Mouse (Mus musculus): ENCODE results near the gene Ccdc153. TPM values are rescaled to one million over a fixed set of nuclear protein-coding genes. Genes with fewer than 3 reads are reported as not detected.

Gene Ccdc153
- polyA plus RNA-seq, 1 experiment = not detected

GRCm38 (mm10) chr9:44288076-44288958 is 47.8 kb downstream of the Ccdc153 start, which contains the start of gene Abcg4:
Abcg4 (minus strand) TSS chr9:44288615.
- Histone ChIP-seq H3K4me1 (ENCODE audit: control insufficient read depth, insufficient read depth, low read length) (peaks cover 14% of the 10 kb centered on the region), H3K27ac (ENCODE audit: insufficient read depth, low read depth, low read length) (peak within 1 kb of the TSS; percentile 57), H3K4me3 (ENCODE audit: insufficient read depth, low read depth, low read length) (peak within 1 kb of the TSS; percentile 93)
- WGBS = under 1% methylated on average over 38 of the region's 38 CpGs
- TF ChIP-seq CTCF (IDR thresholded peaks at IDR 0.05; ENCODE audit: insufficient read depth, low read depth, low read length) (no peak), POLR2A (IDR thresholded peaks at IDR 0.05; ENCODE audit: insufficient read depth, low read depth, low read length) (no peak)

GRCm38 (mm10) chr9:44288959-44289291 is 48.4 kb downstream of the Ccdc153 start:
- H3K4me1 ChIP-seq (ENCODE audit: control insufficient read depth, insufficient read depth, low read length) = peaks cover 14% of the 10 kb centered on the region
- no peak overlapping the region for H3K4me3 ChIP-seq (ENCODE audit: insufficient read depth, low read depth, low read length)
- TF ChIP-seq POLR2A (IDR thresholded peaks at IDR 0.05; ENCODE audit: insufficient read depth, low read depth, low read length) (no peak), CTCF (IDR thresholded peaks at IDR 0.05; ENCODE audit: insufficient read depth, low read depth, low read length) (no peak)
- H3K27ac ChIP-seq (ENCODE audit: insufficient read depth, low read depth, low read length) = 0 out of 2 replicates have a peak overlapping the region, but pooled peaks have one; percentile 5
- WGBS = 9% methylated on average over 11 of the region's 11 CpGs

GRCm38 (mm10) chr9:44292490-44292889 is 52.0 kb downstream of the Ccdc153 start:
- H3K27ac ChIP-seq (ENCODE audit: insufficient read depth, low read depth, low read length) = no peak overlapping the region
- no peak for TF ChIP-seq CTCF (IDR thresholded peaks at IDR 0.05; ENCODE audit: insufficient read depth, low read depth, low read length)
- TF ChIP-seq POLR2A (IDR thresholded peaks at IDR 0.05; ENCODE audit: insufficient read depth, low read depth, low read length) = no peak
- peaks cover 5% of the 10 kb centered on the region for H3K4me1 ChIP-seq (ENCODE audit: control insufficient read depth, insufficient read depth, low read length)
- H3K4me3 ChIP-seq (ENCODE audit: insufficient read depth, low read depth, low read length) = no peak overlapping the region
- 65% methylated on average over 3 of the region's 3 CpGs for WGBS

Other genes with a start within 250 kb of the Ccdc153 start
- gene Thy1, start 197.3 kb upstream of the Ccdc153 start, polyA plus RNA-seq (2012; ENCODE audit: insufficient read depth, insufficient read length, low replicate concordance, missing spikeins) = 767 and 807 TPM in 2 replicates
- gene Usp2, start 173.7 kb upstream of the Ccdc153 start, polyA plus RNA-seq (2012; ENCODE audit: insufficient read depth, insufficient read length, low replicate concordance, missing spikeins) = not detected in 2 replicates
- not detected in 2 replicates for gene Mfrp, start 138.9 kb upstream of the Ccdc153 start, polyA plus RNA-seq (2012; ENCODE audit: insufficient read depth, insufficient read length, low replicate concordance, missing spikeins)
- gene C1qtnf5, start 133.4 kb upstream of the Ccdc153 start, polyA plus RNA-seq (2012; ENCODE audit: insufficient read depth, insufficient read length, low replicate concordance, missing spikeins) = not detected in 2 replicates
- gene Gm49380, start 127.2 kb upstream of the Ccdc153 start, polyA plus RNA-seq (2012; ENCODE audit: insufficient read depth, insufficient read length, low replicate concordance, missing spikeins) = not detected in 2 replicates
- 257 TPM in 1 of 2 replicates, not detected in the other for gene Rnf26, start 127.2 kb upstream of the Ccdc153 start, polyA plus RNA-seq (2012; ENCODE audit: insufficient read depth, insufficient read length, low replicate concordance, missing spikeins)
- gene Mcam, start 106.2 kb upstream of the Ccdc153 start, polyA plus RNA-seq (2012; ENCODE audit: insufficient read depth, insufficient read length, low replicate concordance, missing spikeins) = not detected in 2 replicates
- 80.7 and 279 TPM in 2 replicates for gene Cbl, start 6.6 kb upstream of the Ccdc153 start, polyA plus RNA-seq (2012; ENCODE audit: insufficient read depth, insufficient read length, low replicate concordance, missing spikeins)
- gene Pdzd3, start 10.8 kb downstream of the Ccdc153 start, polyA plus RNA-seq (2012; ENCODE audit: insufficient read depth, insufficient read length, low replicate concordance, missing spikeins) = not detected in 2 replicates
- gene Nlrx1, start 27.9 kb downstream of the Ccdc153 start, polyA plus RNA-seq (2012; ENCODE audit: insufficient read depth, insufficient read length, low replicate concordance, missing spikeins) = not detected in 2 replicates
- gene Abcg4, start 47.9 kb downstream of the Ccdc153 start, polyA plus RNA-seq (2012; ENCODE audit: insufficient read depth, insufficient read length, low replicate concordance, missing spikeins) = not detected in 2 replicates
- not detected in 2 replicates for gene Hinfp, start 65.0 kb downstream of the Ccdc153 start, polyA plus RNA-seq (2012; ENCODE audit: insufficient read depth, insufficient read length, low replicate concordance, missing spikeins)
- gene C2cd2l, start 79.6 kb downstream of the Ccdc153 start, polyA plus RNA-seq (2012; ENCODE audit: insufficient read depth, insufficient read length, low replicate concordance, missing spikeins) = not detected in 2 replicates
- 150 TPM in 1 of 2 replicates, not detected in the other for gene Dpagt1, start 85.3 kb downstream of the Ccdc153 start, polyA plus RNA-seq (2012; ENCODE audit: insufficient read depth, insufficient read length, low replicate concordance, missing spikeins)
- gene H2afx, start 94.0 kb downstream of the Ccdc153 start, polyA plus RNA-seq (2012; ENCODE audit: insufficient read depth, insufficient read length, low replicate concordance, missing spikeins) = not detected in 2 replicates
- gene Hmbs, start 103.6 kb downstream of the Ccdc153 start, polyA plus RNA-seq (2012; ENCODE audit: insufficient read depth, insufficient read length, low replicate concordance, missing spikeins) = not detected in 2 replicates
- gene Vps11, start 121.0 kb downstream of the Ccdc153 start, polyA plus RNA-seq (2012; ENCODE audit: insufficient read depth, insufficient read length, low replicate concordance, missing spikeins) = not detected in 2 replicates
- gene Hyou1, start 138.8 kb downstream of the Ccdc153 start, polyA plus RNA-seq (2012; ENCODE audit: insufficient read depth, insufficient read length, low replicate concordance, missing spikeins) = not detected in 2 replicates
- gene Slc37a4, start 156.2 kb downstream of the Ccdc153 start, polyA plus RNA-seq (2012; ENCODE audit: insufficient read depth, insufficient read length, low replicate concordance, missing spikeins) = not detected in 2 replicates
- 1,193 TPM in 1 of 2 replicates, not detected in the other for gene Rps25, start 166.5 kb downstream of the Ccdc153 start, polyA plus RNA-seq (2012; ENCODE audit: insufficient read depth, insufficient read length, low replicate concordance, missing spikeins)
- not detected in 2 replicates for gene Trappc4, start 166.9 kb downstream of the Ccdc153 start, polyA plus RNA-seq (2012; ENCODE audit: insufficient read depth, insufficient read length, low replicate concordance, missing spikeins)
- gene Ccdc84, start 177.9 kb downstream of the Ccdc153 start, polyA plus RNA-seq (2012; ENCODE audit: insufficient read depth, insufficient read length, low replicate concordance, missing spikeins) = not detected in 2 replicates
- not detected in 2 replicates for gene Foxr1, start 200.5 kb downstream of the Ccdc153 start, polyA plus RNA-seq (2012; ENCODE audit: insufficient read depth, insufficient read length, low replicate concordance, missing spikeins)
- not detected in 2 replicates for gene Upk2, start 214.3 kb downstream of the Ccdc153 start, polyA plus RNA-seq (2012; ENCODE audit: insufficient read depth, insufficient read length, low replicate concordance, missing spikeins)
- gene Bcl9l, start 242.1 kb downstream of the Ccdc153 start, polyA plus RNA-seq (2012; ENCODE audit: insufficient read depth, insufficient read length, low replicate concordance, missing spikeins) = not detected in 2 replicates